Mouse (Mus musculus): ENCODE measurements around the gene Pmel. TPM values are rescaled to one million over a fixed set of nuclear protein-coding genes. Genes with fewer than 3 reads are reported as not detected.

Pmel gene
- polyA plus RNA-seq, 1 experiment from 2014 or later: 8.3 TPM

Other genes starting within 250 kb of the Pmel start
- gene Smarcc2, start 244.9 kb upstream of the Pmel start, polyA plus RNA-seq (2015; fragmentation: Nextera tagmentation; extraction: Ambion mirVana): 111 and 119 TPM in 2 replicates
- gene Myl6, start 210.1 kb upstream of the Pmel start, polyA plus RNA-seq (2015; fragmentation: Nextera tagmentation; extraction: Ambion mirVana): 961 and 1,001 TPM in 2 replicates
- 2.8 and 4.0 TPM in 2 replicates for gene Myl6b, start 205.5 kb upstream of the Pmel start, polyA plus RNA-seq (2015; fragmentation: Nextera tagmentation; extraction: Ambion mirVana)
- 21.4 and 23.1 TPM in 2 replicates for gene Esyt1, start 178.3 kb upstream of the Pmel start, polyA plus RNA-seq (2015; fragmentation: Nextera tagmentation; extraction: Ambion mirVana)
- gene Zc3h10, start 156.4 kb upstream of the Pmel start, polyA plus RNA-seq (2015; fragmentation: Nextera tagmentation; extraction: Ambion mirVana): 13.5 and 15.5 TPM in 2 replicates
- gene Rpl41, start 154.9 kb upstream of the Pmel start, polyA plus RNA-seq (2015; fragmentation: Nextera tagmentation; extraction: Ambion mirVana): 4,323 and 4,329 TPM in 2 replicates
- 188 and 206 TPM in 2 replicates for gene Pa2g4, start 138.2 kb upstream of the Pmel start, polyA plus RNA-seq (2015; fragmentation: Nextera tagmentation; extraction: Ambion mirVana)
- gene Erbb3, start 114.5 kb upstream of the Pmel start, polyA plus RNA-seq (2015; fragmentation: Nextera tagmentation; extraction: Ambion mirVana): 14.8 and 16.1 TPM in 2 replicates
- gene Rps26, start 77.4 kb upstream of the Pmel start, polyA plus RNA-seq (2015; fragmentation: Nextera tagmentation; extraction: Ambion mirVana): 893 and 949 TPM in 2 replicates
- gene Ikzf4, start 58.2 kb upstream of the Pmel start, polyA plus RNA-seq (2015; fragmentation: Nextera tagmentation; extraction: Ambion mirVana): 5.3 and 5.5 TPM in 2 replicates
- 18.9 and 21.8 TPM in 2 replicates for gene Suox, start 30.1 kb upstream of the Pmel start, polyA plus RNA-seq (2015; fragmentation: Nextera tagmentation; extraction: Ambion mirVana)
- gene Rab5b, start 7.9 kb upstream of the Pmel start, polyA plus RNA-seq (2015; fragmentation: Nextera tagmentation; extraction: Ambion mirVana): 82.6 and 84.1 TPM in 2 replicates
- gene Cdk2, start 836 bp downstream of the Pmel start, polyA plus RNA-seq (2015; fragmentation: Nextera tagmentation; extraction: Ambion mirVana): 120 and 127 TPM in 2 replicates
- 16.3 and 16.8 TPM in 2 replicates for gene Dgka, start 40.7 kb downstream of the Pmel start, polyA plus RNA-seq (2015; fragmentation: Nextera tagmentation; extraction: Ambion mirVana)
- 43.2 and 47.9 TPM in 2 replicates for gene Pym1, start 43.7 kb downstream of the Pmel start, polyA plus RNA-seq (2015; fragmentation: Nextera tagmentation; extraction: Ambion mirVana)
- gene Mmp19, start 86.7 kb downstream of the Pmel start, polyA plus RNA-seq (2015; fragmentation: Nextera tagmentation; extraction: Ambion mirVana): 0.80 and 1.0 TPM in 2 replicates
- gene Dnajc14, start 99.9 kb downstream of the Pmel start, polyA plus RNA-seq (2015; fragmentation: Nextera tagmentation; extraction: Ambion mirVana): 58.8 and 60.4 TPM in 2 replicates
- gene Tmem198b, start 100.2 kb downstream of the Pmel start, polyA plus RNA-seq (2015; fragmentation: Nextera tagmentation; extraction: Ambion mirVana): 25.5 and 26.0 TPM in 2 replicates
- gene Sarnp, start 113.1 kb downstream of the Pmel start, polyA plus RNA-seq (2015; fragmentation: Nextera tagmentation; extraction: Ambion mirVana): 252 and 265 TPM in 2 replicates
- gene Ormdl2, start 117.5 kb downstream of the Pmel start, polyA plus RNA-seq (2015; fragmentation: Nextera tagmentation; extraction: Ambion mirVana): 35.2 and 41.2 TPM in 2 replicates
- 7.0 and 8.3 TPM in 2 replicates for gene Gdf11, start 187.5 kb downstream of the Pmel start, polyA plus RNA-seq (2015; fragmentation: Nextera tagmentation; extraction: Ambion mirVana)
- gene Cd63, start 196.8 kb downstream of the Pmel start, polyA plus RNA-seq (2015; fragmentation: Nextera tagmentation; extraction: Ambion mirVana): 663 and 674 TPM in 2 replicates
- gene Rdh5, start 218.7 kb downstream of the Pmel start, polyA plus RNA-seq (2015; fragmentation: Nextera tagmentation; extraction: Ambion mirVana): 12.7 and 16.4 TPM in 2 replicates
- 206 and 216 TPM in 2 replicates for gene Bloc1s1, start 219.8 kb downstream of the Pmel start, polyA plus RNA-seq (2015; fragmentation: Nextera tagmentation; extraction: Ambion mirVana)
- gene Itga7, start 229.6 kb downstream of the Pmel start, polyA plus RNA-seq (2015; fragmentation: Nextera tagmentation; extraction: Ambion mirVana): 1.2 and 2.0 TPM in 2 replicates

Data from embryonic facial prominence, embryonic 13.5 days (tissue).